Mouse (Mus musculus) liver, adult 2 months (tissue): Measurements from ENCODE around the gene Wdfy1. TPM values are rescaled to one million over a fixed set of nuclear protein-coding genes. Genes with fewer than 3 reads are reported as not detected.

Source experiments
- DNase-seq: peaks from one replicate; pipeline ENCODE4 v3.0.0-alpha.2; 2011; ENCODE audit warnings: low read depth, low spot score; ENCODE audit errors: extremely low read depth
- H3K27ac ChIP-seq: fragments of 200-500 bp; replicated peaks from 2 replicates; pipeline ENCODE4 v1.5.1; 2012; ENCODE audit warnings: low read depth, mild to moderate bottlenecking, control low read depth, inconsistent platforms, low read length; ENCODE audit not compliant: insufficient read depth
- H3K27me3 ChIP-seq: fragments of 200-500 bp; 2 replicates; pipeline ENCODE4 v1.6.1; 2012; ENCODE audit warnings: mild to moderate bottlenecking, moderate library complexity, low read length, inconsistent platforms; ENCODE audit not compliant: control insufficient read depth, insufficient read depth
- H3K36me3 ChIP-seq: fragments of 200-500 bp; 2 replicates; pipeline ENCODE4 v1.6.1; 2012; ENCODE audit warnings: low read length, inconsistent platforms; ENCODE audit not compliant: control insufficient read depth, insufficient read depth
- H3K4me1 ChIP-seq: fragments of 200-500 bp; 2 replicates; pipeline ENCODE4 v1.6.1; 2011; ENCODE audit warnings: low read length; ENCODE audit not compliant: control insufficient read depth, insufficient read depth
- H3K4me3 ChIP-seq: fragments of 200-500 bp; 2 replicates; pipeline ENCODE4 v1.5.1; 2011; ENCODE audit warnings: low read depth, mild to moderate bottlenecking, control low read depth, low read length, moderate library complexity; ENCODE audit not compliant: insufficient read depth
- H3K79me2 ChIP-seq: fragments of 200-500 bp; 2 replicates; pipeline ENCODE4 v1.6.1; 2012; ENCODE audit warnings: inconsistent platforms, mild to moderate bottlenecking, low read length, moderate library complexity; ENCODE audit not compliant: control insufficient read depth, insufficient read depth
- H3K9ac ChIP-seq: fragments of 200-500 bp; 2 replicates; pipeline ENCODE4 v1.6.1; 2012; ENCODE audit warnings: low read depth, mild to moderate bottlenecking, control low read depth, inconsistent platforms, low read length
- CTCF ChIP-seq: fragments of 200-500 bp; IDR thresholded peaks from 2 replicates; pipeline ENCODE4 v1.5.1; 2011; ENCODE audit warnings: low read depth, low read length, control low read depth
- POLR2A ChIP-seq: fragments of 200-500 bp; IDR thresholded peaks from 2 replicates; pipeline ENCODE4 v1.6.1; 2011; ENCODE audit warnings: low read length, control low read depth; ENCODE audit not compliant: insufficient read depth; ENCODE audit errors: extremely low read depth
- WGBS: fragments of 180-500 bp; shearing (Covaris S2); methylation state at CpG from one replicate; pipeline ENCODE4 v1.1.7; 2018; 5-methylcytosine and 5-hydroxymethylcytosine counted together
- polyA plus RNA-seq: library from polyadenylated mRNA; depleted of rRNA; stranded (reverse); fragments of >200 nt; gene quantifications from 2 replicates; pipeline ENCODE4 v1.2.3, GENCODE M21; 2012
- total RNA-seq: library from RNA; depleted of rRNA; stranded (reverse); fragments of >200 nt; gene quantifications from 2 replicates; pipeline ENCODE4 v1.2.3, GENCODE M21; 2014

The Wdfy1 gene
- total and polyA plus RNA-seq, 2 experiments = 19.8 to 31.0 TPM

DNA sequence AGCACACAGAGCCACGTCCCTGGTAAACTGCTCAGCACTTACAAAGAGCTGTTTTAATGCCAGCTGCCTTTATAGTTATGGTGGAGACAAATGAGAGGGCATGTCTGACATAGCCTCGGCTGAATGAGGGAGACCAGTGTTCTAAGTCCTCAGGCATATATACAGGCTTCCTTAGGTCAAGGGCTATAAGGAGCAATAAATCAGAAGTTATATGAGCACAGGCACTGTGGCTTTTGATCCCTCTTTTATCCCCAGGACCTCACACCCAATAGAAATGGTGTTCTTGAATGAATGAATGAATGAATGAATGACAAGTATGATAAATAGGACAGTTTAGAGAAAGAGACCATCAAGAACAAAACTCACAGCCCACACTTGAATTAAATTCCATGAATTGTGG is 16.9 kb downstream of the Wdfy1 start:
- H3K27ac ChIP-seq = no peak overlapping the region
- H3K79me2 ChIP-seq = peaks cover 25% of the 10 kb centered on the region
- peaks cover 15% of the 10 kb centered on the region for H3K4me1 ChIP-seq
- no peaks in the 10 kb centered on the region for H3K27me3 ChIP-seq
- H3K36me3 ChIP-seq = no peaks in the 10 kb centered on the region
- no peak overlapping the region for H3K9ac ChIP-seq
- 79% methylated on average over 2 of the region's 2 CpGs for WGBS
- DNase-seq = no peak
- H3K4me3 ChIP-seq = no peak overlapping the region
- TF ChIP-seq CTCF (no peak), POLR2A (no peak)

- Histone ChIP-seq H3K79me2 (peaks cover 35% of the 10 kb centered on the region), H3K27ac (no peak overlapping the region), H3K4me3 (no peak overlapping the region), H3K27me3 (no peaks in the 10 kb centered on the region), H3K9ac (no peak overlapping the region), H3K4me1 (peaks cover 20% of the 10 kb centered on the region), H3K36me3 (no peaks in the 10 kb centered on the region)
- WGBS = 56% methylated on average over 4 of the region's 4 CpGs
- no peak for DNase-seq
- no peak for TF ChIP-seq POLR2A
- no peak for TF ChIP-seq CTCF
Measured at GRCm38 (mm10) chr1:79757597-79757996, 18.3 kb downstream of the Wdfy1 start.

DNA sequence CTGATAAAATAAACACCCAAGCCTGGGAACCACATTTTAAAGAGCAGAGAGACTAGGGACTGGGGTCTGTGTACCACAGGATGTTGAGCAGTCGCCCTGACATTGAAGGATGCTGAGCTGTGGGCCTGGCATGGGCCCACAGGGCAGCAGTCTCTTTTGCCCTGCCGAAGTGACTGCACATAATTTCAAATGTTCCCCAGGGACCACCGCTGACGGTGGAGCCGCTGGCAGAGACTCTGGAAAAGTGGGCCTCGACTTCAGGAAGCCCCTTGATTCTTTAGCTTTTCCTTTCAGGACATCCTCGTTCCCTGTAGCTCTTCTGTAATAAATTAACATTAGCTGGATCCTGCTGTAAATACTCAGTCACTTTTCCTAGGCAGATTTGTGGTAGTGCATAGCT is 18.8 kb downstream of the Wdfy1 start:
- no peak overlapping the region for H3K9ac ChIP-seq
- no peak overlapping the region for H3K27ac ChIP-seq
- H3K36me3 ChIP-seq = no peaks in the 10 kb centered on the region

DNA sequence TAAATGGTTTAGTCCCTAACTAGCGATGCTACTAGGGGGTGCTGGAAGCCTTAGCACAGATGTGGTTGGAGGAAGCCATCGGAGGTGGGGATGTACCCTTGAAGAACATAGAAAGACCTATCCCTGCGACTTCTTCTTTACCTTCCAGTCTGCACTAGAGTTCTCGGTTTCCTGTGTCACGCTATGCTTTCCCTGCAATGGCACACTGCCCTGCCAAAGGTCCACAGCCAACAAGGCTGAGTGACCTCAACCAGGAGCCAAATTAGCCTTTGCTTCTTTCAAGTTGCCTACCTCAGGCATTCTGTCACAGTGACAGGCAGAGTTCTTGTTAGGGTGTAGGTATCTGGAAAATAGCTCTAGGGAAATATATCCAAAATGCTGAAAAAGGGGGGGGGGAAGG is 19.5 kb downstream of the Wdfy1 start:
- TF ChIP-seq CTCF = no peak
- TF ChIP-seq POLR2A = no peak
- Histone ChIP-seq H3K79me2 (peaks cover 34% of the 10 kb centered on the region), H3K4me3 (no peak overlapping the region), H3K27me3 (no peaks in the 10 kb centered on the region), H3K9ac (no peak overlapping the region), H3K27ac (no peak overlapping the region; the same call in 1 of the 2 replicates), H3K4me1 (peaks cover 30% of the 10 kb centered on the region), H3K36me3 (no peaks in the 10 kb centered on the region)
- 57% methylated on average over 5 of the region's 5 CpGs for WGBS
- DNase-seq = peak; percentile 82

More for the DNA sequence above, 18.8 kb downstream of the Wdfy1 start:
- DNase-seq = no peak
- Histone ChIP-seq H3K4me1 (peaks cover 23% of the 10 kb centered on the region), H3K79me2 (peaks cover 35% of the 10 kb centered on the region), H3K27me3 (no peaks in the 10 kb centered on the region), H3K4me3 (no peak overlapping the region)
- no peak for TF ChIP-seq POLR2A
- no peak for TF ChIP-seq CTCF
- 73% methylated on average over 7 of the region's 7 CpGs for WGBS

- Histone ChIP-seq H3K27ac (peak overlapping the region; percentile 15; the same call in 1 of the 2 replicates), H3K27me3 (no peaks in the 10 kb centered on the region), H3K36me3 (no peaks in the 10 kb centered on the region), H3K9ac (no peak overlapping the region), H3K4me1 (peaks cover 33% of the 10 kb centered on the region), H3K79me2 (peaks cover 26% of the 10 kb centered on the region; the same call in 1 of the 2 replicates), H3K4me3 (no peak overlapping the region)
- no peak for TF ChIP-seq POLR2A
- no peak for TF ChIP-seq CTCF
- peak; percentile 33 for DNase-seq
- WGBS = 12% methylated on average over 2 of the region's 2 CpGs
Measured at GRCm38 (mm10) chr1:79755376-79755775, 20.6 kb downstream of the Wdfy1 start.

GRCm38 (mm10) chr1:79754936-79755335 is 21.0 kb downstream of the Wdfy1 start:
- Histone ChIP-seq H3K9ac (no peak overlapping the region), H3K36me3 (no peaks in the 10 kb centered on the region), H3K79me2 (peaks cover 27% of the 10 kb centered on the region; the same call in 1 of the 2 replicates), H3K27ac (no peak overlapping the region), H3K27me3 (no peaks in the 10 kb centered on the region), H3K4me1 (peaks cover 30% of the 10 kb centered on the region), H3K4me3 (no peak overlapping the region)
- peak; percentile 83 for DNase-seq
- 28% methylated on average over 3 of the region's 3 CpGs for WGBS
- TF ChIP-seq CTCF (no peak), POLR2A (no peak)
